Mouse (Mus musculus) retina, embryonic 14.5 days (tissue): ENCODE results near the gene Olfr1140.

Experiments used
- DNase-seq: peaks from one replicate; pipeline ENCODE4 v3.0.0-alpha.2; 2015; ENCODE audit warnings: low spot score

Olfr1140 gene

DNA sequence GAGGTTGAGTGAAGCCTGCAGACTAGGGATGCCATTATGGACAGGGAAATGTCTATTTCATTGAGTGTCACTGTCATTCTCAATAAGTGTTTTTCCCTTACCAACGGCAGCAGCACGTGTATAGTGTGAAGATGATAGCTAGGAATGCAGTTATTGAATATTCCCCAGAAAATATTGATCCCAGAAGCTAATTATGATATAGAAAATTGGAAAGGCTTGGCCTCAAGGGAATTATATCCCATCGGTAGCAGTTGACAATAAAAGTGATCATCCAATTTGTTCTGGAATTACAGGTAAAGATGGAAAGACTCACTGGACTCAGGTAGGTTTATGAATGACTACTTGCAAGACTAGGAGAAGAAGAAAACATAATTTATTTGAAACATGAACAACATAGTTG lies at the start of gene Olfr1140:
Olfr1140 (plus strand) TSS at position 301 of the 400 bp plus-strand sequence.
- no peak for DNase-seq

DNA sequence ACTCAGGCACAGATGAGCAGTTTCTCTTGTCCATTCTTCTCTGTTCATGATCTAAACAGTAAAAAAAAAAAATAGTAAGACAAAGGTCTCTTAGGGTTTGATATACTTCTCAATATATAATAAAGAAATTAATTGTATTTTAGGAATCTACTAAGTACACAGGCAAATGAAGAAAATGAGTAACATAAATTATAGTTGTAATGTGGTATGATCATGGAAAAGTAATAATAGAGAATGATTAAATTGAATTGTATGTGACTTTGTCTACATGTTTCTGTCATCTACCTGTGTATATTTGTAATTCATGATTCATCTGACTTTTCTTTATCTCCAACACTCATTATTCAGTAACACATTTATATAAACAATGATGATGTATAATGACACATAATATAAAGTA lies 49.7 kb upstream of the Olfr1140 start, which contains the start of gene Olfr1136:
Olfr1136 (minus strand) TSS at position 101 of the 400 bp plus-strand sequence.
- no peak for DNase-seq

DNA sequence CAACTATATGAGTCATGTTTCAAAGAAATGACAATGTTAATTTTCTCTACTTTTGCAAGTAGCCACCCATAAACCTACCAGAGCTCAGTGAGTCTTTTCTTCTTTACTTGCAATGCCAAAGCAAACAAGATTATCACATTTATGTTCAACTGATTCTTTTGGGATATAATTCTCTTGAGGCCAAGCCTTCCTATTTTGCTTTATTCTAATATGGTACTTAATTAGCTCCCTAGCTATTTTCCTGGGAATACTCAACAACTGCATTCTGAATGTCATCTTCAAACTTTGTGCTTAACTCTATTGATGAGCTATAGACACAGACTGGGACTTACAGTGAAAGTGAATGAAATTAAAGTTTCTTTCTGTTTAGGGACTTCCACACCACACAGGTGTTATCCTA lies 30.5 kb upstream of the Olfr1140 start, which contains the start of gene Olfr1137:
Olfr1137 (minus strand) TSS at position 101 of the 400 bp plus-strand sequence.
- no peak for DNase-seq

DNA sequence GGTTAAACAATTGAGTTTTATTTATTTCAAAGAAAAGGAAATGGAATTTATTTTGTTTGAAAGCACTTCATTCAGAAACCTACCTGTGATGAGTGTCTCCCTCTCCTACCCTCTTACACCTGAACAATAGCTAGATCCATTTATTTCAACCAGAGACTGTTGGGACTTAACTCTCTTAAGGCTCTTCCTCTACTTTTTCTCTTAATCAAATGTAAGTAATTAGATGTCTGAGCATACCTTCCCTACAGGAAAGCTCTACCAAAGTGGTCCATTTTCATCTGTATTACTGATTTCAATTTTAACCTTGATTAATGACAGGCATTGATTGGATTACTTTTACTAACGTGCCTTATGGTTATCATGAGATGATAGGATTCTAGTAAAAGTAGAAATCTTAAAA lies 3.7 kb upstream of the Olfr1140 start, which contains the start of gene Olfr1138:
Olfr1138 (minus strand) TSS at position 101 of the 400 bp plus-strand sequence.
- DNase-seq, result no peak

DNA sequence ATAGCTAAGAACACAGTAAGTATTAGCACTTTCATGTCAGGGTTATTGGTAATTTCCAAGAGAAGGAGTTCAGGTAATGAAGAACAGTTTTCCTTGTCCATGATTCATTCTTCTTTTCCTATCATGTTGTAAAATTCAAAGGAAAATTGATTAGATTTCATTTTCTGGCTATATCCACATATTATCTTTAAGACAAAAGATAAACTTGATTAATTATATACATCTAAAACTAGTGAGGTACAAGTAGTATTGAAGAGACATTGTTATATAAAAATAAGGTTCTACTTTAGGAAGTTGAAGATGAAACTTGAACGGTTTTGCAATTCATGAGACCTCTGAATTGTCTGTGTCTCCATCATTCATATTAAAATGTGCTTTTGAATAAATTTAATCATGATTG lies 10.3 kb downstream of the Olfr1140 start, which contains the start of gene Olfr1141:
Olfr1141 (minus strand) TSS at position 101 of the 400 bp plus-strand sequence.
- DNase-seq, result no peak

DNA sequence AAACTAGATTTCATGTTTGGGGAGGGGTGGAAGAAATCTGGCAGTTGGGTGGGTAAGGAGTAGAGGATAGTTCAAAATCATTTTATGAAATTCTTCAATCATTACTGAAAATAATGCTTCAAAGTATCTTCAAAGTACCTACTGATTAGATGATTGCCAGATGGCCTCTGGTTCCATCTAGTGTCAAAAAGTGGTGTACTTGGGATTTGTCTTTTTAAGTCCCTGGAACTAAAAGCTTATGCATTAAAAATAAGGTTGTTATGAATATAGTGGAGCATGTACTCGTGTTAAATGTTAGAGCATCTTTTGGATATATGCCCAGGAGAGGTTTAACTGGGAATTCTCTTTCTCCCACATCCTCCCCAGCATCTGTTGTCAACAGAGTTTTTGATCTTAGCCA lies 32.6 kb downstream of the Olfr1140 start:
- DNase-seq, result no peak

DNA sequence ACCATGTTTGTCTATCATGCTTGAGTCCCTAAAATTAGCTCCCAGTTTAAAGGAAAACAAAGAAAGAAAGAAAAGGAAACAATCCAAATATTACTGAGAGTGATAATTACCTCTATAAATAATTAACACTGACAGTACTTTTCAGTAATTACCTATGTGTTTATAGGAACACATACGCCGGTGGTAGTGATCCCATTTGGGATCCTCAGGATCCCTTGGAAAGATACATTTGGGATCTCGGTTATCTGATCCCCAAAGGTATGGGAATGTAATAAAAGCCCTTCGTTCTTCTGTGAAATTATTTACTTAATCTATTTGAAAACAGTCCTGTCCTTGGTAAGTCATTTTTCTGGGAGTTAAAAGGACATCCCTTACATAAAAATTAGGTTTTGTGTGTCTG lies 35.6 kb downstream of the Olfr1140 start, which contains the start of gene Olfr152:
Olfr152 (plus strand) TSS at position 301 of the 400 bp plus-strand sequence.
- no peak for DNase-seq
